ENCODE assay signal across 8 mouse cellular contexts in the genomic region with DNA sequence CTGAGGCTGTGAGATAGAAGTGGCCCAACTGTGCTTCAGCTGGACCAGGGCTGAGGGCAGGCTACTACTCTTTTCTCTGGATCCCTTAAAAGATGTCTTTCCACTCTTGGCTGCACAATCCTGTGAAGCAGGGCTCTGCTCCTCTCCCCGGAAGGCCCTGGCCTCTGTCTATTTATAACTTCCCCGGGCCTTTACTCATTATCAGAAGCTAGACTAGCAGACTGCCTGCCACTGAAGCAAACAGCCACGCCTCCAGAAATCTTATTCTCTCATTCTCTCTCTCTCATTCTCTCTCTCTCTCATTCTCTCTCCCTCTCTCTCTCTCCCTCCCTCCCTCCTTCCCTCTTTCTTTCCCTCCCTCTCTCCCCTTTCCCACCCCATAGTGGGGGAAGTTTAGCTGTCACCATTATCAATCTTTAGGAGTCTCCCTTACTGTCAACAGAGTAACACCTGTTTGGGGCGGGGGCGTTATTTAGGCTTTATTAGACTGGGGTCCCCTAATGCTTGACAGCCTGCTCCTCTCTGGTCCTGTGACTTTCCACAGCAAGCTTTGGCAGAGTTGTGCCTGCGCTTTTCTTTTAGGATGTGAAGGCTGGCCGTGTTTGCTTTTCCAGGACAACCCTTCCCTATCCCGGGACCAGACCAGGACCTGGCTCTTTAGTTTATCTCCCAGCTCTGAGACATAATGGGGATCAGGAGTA. TPM values are rescaled to one million over a fixed set of nuclear protein-coding genes. Genes with fewer than 3 reads are reported as not detected.
A peak's percentile ranks its signal among the peaks of the same experiment; 100 is the strongest.
DNase-seq lines count a peak whose midpoint lies in the region; ATAC-seq and TF ChIP-seq lines count a peak whose summit lies in the region.

No protein-coding gene starts in this region.

- H3K9ac ChIP-seq in liver, embryonic 11.5 days (ENCODE audit: low read depth, low read length) = no peak overlapping the region
- H3K9ac ChIP-seq in heart, adult 2 months (ENCODE audit: low read depth, low read length) = peak overlapping the region; percentile 67
- no peak overlapping the region for H3K9ac ChIP-seq in kidney, embryonic 15.5 days
- peak overlapping the region; percentile 63 for H3K9ac ChIP-seq in neural tube, embryonic 13.5 days

- H3K27ac ChIP-seq in liver, embryonic 11.5 days (ENCODE audit: low read depth, low read length) = no peak overlapping the region
- peak overlapping the region; percentile 84 for H3K27ac ChIP-seq in heart, adult 2 months
- peak overlapping the region; percentile 73 for H3K27ac ChIP-seq in kidney, embryonic 15.5 days
- peak overlapping the region; percentile 39 for H3K27ac ChIP-seq in neural tube, embryonic 13.5 days (replicated peaks)

- H3K79me2 ChIP-seq in heart, adult 2 months (replicated peaks; ENCODE audit: control insufficient read depth, insufficient read depth, low read length) = no peaks in the 10 kb centered on the region

- H3K4me2 ChIP-seq in liver, embryonic 11.5 days = peak overlapping the region; percentile 66
- peak overlapping the region; percentile 92 for H3K4me2 ChIP-seq in kidney, embryonic 15.5 days
- H3K4me2 ChIP-seq in neural tube, embryonic 13.5 days = peak overlapping the region; percentile 83

- no peaks in the 10 kb centered on the region for H3K36me3 ChIP-seq in liver, embryonic 11.5 days (ENCODE audit: control insufficient read depth, insufficient read depth, low read length)
- H3K36me3 ChIP-seq in heart, adult 2 months (ENCODE audit: control insufficient read depth, insufficient read depth, low read length) = no peaks in the 10 kb centered on the region
- H3K36me3 ChIP-seq in kidney, embryonic 15.5 days = no peaks in the 10 kb centered on the region
- H3K36me3 ChIP-seq in neural tube, embryonic 13.5 days = no peaks in the 10 kb centered on the region

- no peak for TF ChIP-seq EP300 in heart, adult 2 months (IDR thresholded peaks at IDR 0.05; ENCODE audit: insufficient read depth, low read depth, low read length)

- TF ChIP-seq POLR2A in heart, adult 2 months (IDR thresholded peaks at IDR 0.05; ENCODE audit: insufficient read depth, low read depth, low read length) = peak; percentile 65

- H3K4me3 ChIP-seq in liver, embryonic 11.5 days (ENCODE audit: low read depth, low read length) = peak overlapping the region; percentile 36; the same call in 1 of the 2 replicates
- peak overlapping the region; percentile 58 for H3K4me3 ChIP-seq in heart, adult 2 months
- peak overlapping the region; percentile 45 for H3K4me3 ChIP-seq in kidney, embryonic 15.5 days (replicated peaks)
- H3K4me3 ChIP-seq in neural tube, embryonic 13.5 days = peak overlapping the region; percentile 40

- H3K4me1 ChIP-seq in liver, embryonic 11.5 days (replicated peaks; ENCODE audit: control insufficient read depth, insufficient read depth, low read length) = peaks cover 11% of the 10 kb centered on the region
- peaks cover 6% of the 10 kb centered on the region; the same call in 1 of the 2 replicates for H3K4me1 ChIP-seq in heart, adult 2 months (ENCODE audit: control insufficient read depth, insufficient read depth, low read length)
- H3K4me1 ChIP-seq in kidney, embryonic 15.5 days = peaks cover 43% of the 10 kb centered on the region
- H3K4me1 ChIP-seq in neural tube, embryonic 13.5 days (replicated peaks) = peaks cover 32% of the 10 kb centered on the region

- no peak for ATAC-seq in liver, embryonic 11.5 days (replicated peaks; ENCODE audit: low FRiP score)
- no peak; the same call in 1 of the 2 replicates for ATAC-seq in kidney, embryonic 15.5 days (replicated peaks; ENCODE audit: low FRiP score)
- 0 out of 2 replicates have a peak, but pooled peaks have one; percentile 3 for ATAC-seq in neural tube, embryonic 13.5 days (ENCODE audit: low read depth)
- ATAC-seq in cerebellum, adult (ENCODE audit: insufficient number of reproducible peaks, low FRiP score, low TSS enrichment) = no peak

- intact Hi-C loops in heart, adult 2 months (cut with DNase I) = no loop called here

- H3K27me3 ChIP-seq in liver, embryonic 11.5 days (replicated peaks; ENCODE audit: control insufficient read depth, insufficient read depth, low read length) = peaks cover 27% of the 10 kb centered on the region
- H3K27me3 ChIP-seq in heart, adult 2 months (ENCODE audit: control insufficient read depth, insufficient read depth, low read length) = no peaks in the 10 kb centered on the region
- H3K27me3 ChIP-seq in kidney, embryonic 15.5 days = no peaks in the 10 kb centered on the region
- H3K27me3 ChIP-seq in neural tube, embryonic 13.5 days = peaks cover 18% of the 10 kb centered on the region

- TF ChIP-seq CTCF in heart, adult 2 months (IDR thresholded peaks at IDR 0.05) = no peak

- DNase-seq in liver, embryonic 11.5 days (ENCODE audit: low spot score) = peak; percentile 30
- DNase-seq in liver = no peak
- peak; percentile 47 to 54 for DNase-seq in heart, adult 2 months
- no peak for DNase-seq in cerebellum, postnatal 4 days (ENCODE audit: low spot score in 2 of 2)
- DNase-seq in cerebellum, postnatal 10 days = no peak

- no peaks in the 10 kb centered on the region for H3K9me3 ChIP-seq in liver, embryonic 11.5 days (ENCODE audit: control insufficient read depth, low read length)
- H3K9me3 ChIP-seq in kidney, embryonic 15.5 days (replicated peaks) = no peaks in the 10 kb centered on the region
- H3K9me3 ChIP-seq in neural tube, embryonic 13.5 days = no peaks in the 10 kb centered on the region

- WGBS in liver, embryonic 11.5 days = 21% methylated on average over 8 of the region's 8 CpGs
- 25% methylated on average over 8 of the region's 8 CpGs for WGBS in heart, adult 2 months
- WGBS in kidney, embryonic 15.5 days = 27% methylated on average over 8 of the region's 8 CpGs
- 24% methylated on average over 8 of the region's 8 CpGs for WGBS in neural tube, embryonic 13.5 days

RNA-seq across cellular contexts. Expression of gene Dysf, which starts 0.9 kb away (rescaled TPM):
- 4.7 and 5.3 TPM in 2 replicates for polyA plus RNA-seq in liver, embryonic 11.5 days (2014; fragmentation: Nextera tagmentation; extraction: Ambion mirVana)
- total RNA-seq in heart, adult 2 months (2021) = 100 to 1,000 TPM in 1 of 2 experiments, 10 to 100 TPM in 1; 87.4 to 100 TPM
- polyA plus RNA-seq in heart, adult 2 months (2012; rRNA removed) = 51.1 and 66.4 TPM in 2 replicates
- 15.3 and 15.6 TPM in 2 replicates for polyA plus RNA-seq in kidney, embryonic 15.5 days (2015; fragmentation: Nextera tagmentation; extraction: Ambion mirVana)
- polyA plus RNA-seq in neural tube, embryonic 13.5 days (2015; fragmentation: Nextera tagmentation; extraction: Ambion mirVana) = 5.6 and 6.4 TPM in 2 replicates

Comparison
In these comparisons a context has a peak if more than half of its experiments do, and no peak if none do; other contexts are left out.
1. DNase-seq: peak in liver, embryonic 11.5 days (single experiment) and heart, adult 2 months (2 of 2); none in liver (single experiment), cerebellum, postnatal 4 days (0 of 2) and cerebellum, postnatal 10 days (0 of 2).
2. H3K9ac ChIP-seq: peak in heart, adult 2 months (single experiment) and neural tube, embryonic 13.5 days (single experiment); none in liver, embryonic 11.5 days (single experiment) and kidney, embryonic 15.5 days (single experiment).
3. Peak in every context shown above with its lines, with median percentiles within 50 percentile points of each other: H3K4me2 ChIP-seq and H3K4me3 ChIP-seq.